26 mouse cellular contexts compared by ENCODE assay signal in genomic region chr12:32846325-32846724, GRCm38 (mm10). TPM values are rescaled to one million over a fixed set of nuclear protein-coding genes. Genes with fewer than 3 reads are reported as not detected.
A peak's percentile ranks its signal among the peaks of the same experiment; 100 is the strongest.
DNase-seq lines count a peak whose midpoint lies in the region; ATAC-seq and TF ChIP-seq lines count a peak whose summit lies in the region.
"Had no signal": no experiment of that assay in that cellular context is flagged by ENCODE, and none has a peak within 500 bp of the region (broad histone marks: within the 10 kb centered on the region; RNA-seq: fewer than 3 reads in every experiment).

No protein-coding gene starts in this region.

- H3K4me2 ChIP-seq in lung, postnatal 0 days (replicated peaks; ENCODE audit: low read depth, low read length): no peak overlapping the region
- no peak overlapping the region for H3K4me2 ChIP-seq in midbrain, embryonic 11.5 days
- no peak overlapping the region for H3K4me2 ChIP-seq in hindbrain, embryonic 14.5 days (replicated peaks)
- H3K4me2 ChIP-seq: embryonic facial prominence, embryonic 13.5 days; embryonic facial prominence, embryonic 15.5 days; forebrain, embryonic 12.5 days had no signal

- TF ChIP-seq EP300 in lung, postnatal 0 days (IDR thresholded peaks at IDR 0.05): no peak

- no peaks in the 10 kb centered on the region for H3K4me1 ChIP-seq in lung, postnatal 0 days (ENCODE audit: insufficient read depth, low read depth, low read length)
- H3K4me1 ChIP-seq in midbrain, embryonic 11.5 days (ENCODE audit: control insufficient read depth, insufficient read depth, low read length): no peaks in the 10 kb centered on the region
- no peaks in the 10 kb centered on the region for H3K4me1 ChIP-seq in hindbrain, embryonic 14.5 days (replicated peaks; ENCODE audit: control insufficient read depth, insufficient read depth, low read length)
- H3K4me1 ChIP-seq: embryonic facial prominence, embryonic 13.5 days; embryonic facial prominence, embryonic 15.5 days; forebrain, embryonic 12.5 days had no signal

- no peaks in the 10 kb centered on the region for H3K27me3 ChIP-seq in lung, postnatal 0 days (replicated peaks; ENCODE audit: insufficient read depth, low read length)
- no peaks in the 10 kb centered on the region for H3K27me3 ChIP-seq in midbrain, embryonic 11.5 days (ENCODE audit: control insufficient read depth, insufficient read depth, low read length)
- H3K27me3 ChIP-seq in hindbrain, embryonic 14.5 days (ENCODE audit: control insufficient read depth, insufficient read depth, low read length): no peaks in the 10 kb centered on the region
- H3K27me3 ChIP-seq: embryonic facial prominence, embryonic 13.5 days; embryonic facial prominence, embryonic 15.5 days; forebrain, embryonic 12.5 days had no signal

- TF ChIP-seq CTCF in lung, postnatal 0 days (IDR thresholded peaks at IDR 0.05): no peak

- H3K36me3 ChIP-seq in lung, postnatal 0 days (ENCODE audit: insufficient read depth, low read length): peaks cover 19% of the 10 kb centered on the region
- H3K36me3 ChIP-seq in midbrain, embryonic 11.5 days (ENCODE audit: control insufficient read depth, insufficient read depth, low read length): peaks cover 6% of the 10 kb centered on the region
- H3K36me3 ChIP-seq in hindbrain, embryonic 14.5 days (replicated peaks; ENCODE audit: control insufficient read depth, insufficient read depth): peaks cover 73% of the 10 kb centered on the region

- H3K4me3 ChIP-seq in lung, postnatal 0 days (ENCODE audit: low read depth, low read length): no peak overlapping the region
- no peak overlapping the region for H3K4me3 ChIP-seq in midbrain, embryonic 11.5 days (ENCODE audit: low read depth, low read length)
- no peak overlapping the region for H3K4me3 ChIP-seq in hindbrain, embryonic 14.5 days (replicated peaks; ENCODE audit: low read length)
- H3K4me3 ChIP-seq: embryonic facial prominence, embryonic 13.5 days; embryonic facial prominence, embryonic 15.5 days; erythroblast, embryonic 14.5 days; forebrain, embryonic 10.5 days; forebrain, embryonic 12.5 days had no signal

- peak; percentile 23; the same call in 1 of the 2 replicates for ATAC-seq in lung, postnatal 0 days
- peak; percentile 67 for ATAC-seq in CD4-positive, CD25-positive, alpha-beta regulatory T cell, adult 4 months
- ATAC-seq in midbrain, embryonic 11.5 days (ENCODE audit: low FRiP score): no peak
- no peak for ATAC-seq in hindbrain, embryonic 14.5 days (ENCODE audit: low FRiP score)
- ATAC-seq: forebrain, embryonic 14.5 days; forebrain, embryonic 16.5 days had no signal

- no peak for DNase-seq in lung, postnatal 0 days (ENCODE audit: low spot score)
- DNase-seq in lung, postnatal 4 days: no peak
- DNase-seq in CD4-positive helper T cell, adult 2 months (ENCODE audit: low read depth, low spot score): peak; percentile 18
- peak; percentile 51 for DNase-seq in induced T-regulatory cell, adult 2 months (ENCODE audit: low read depth)
- DNase-seq in frontal cortex, postnatal 25 days (ENCODE audit: low spot score in 2 of 2): no peak
- DNase-seq in midbrain, embryonic 11.5 days (ENCODE audit: low spot score, missing footprints): no peak
- no peak for DNase-seq in hindbrain, embryonic 14.5 days (ENCODE audit: low spot score)
- DNase-seq: adrenal gland, adult 2 months; adrenal gland, postnatal 10 days; adrenal gland, postnatal 25 days; B cell, adult 2 months; cerebellum, adult 11 months; cerebellum, adult 18-20 months; cerebellum, adult 8-10 months; cerebellum, adult 9-11 months; cerebellum, postnatal 14 days; cerebellum, postnatal 36 days; embryo, embryonic 11 days had no signal

- no peak overlapping the region for H3K27ac ChIP-seq in lung, postnatal 0 days (ENCODE audit: low read length)
- no peak overlapping the region for H3K27ac ChIP-seq in midbrain, embryonic 11.5 days (ENCODE audit: low read depth, low read length)
- H3K27ac ChIP-seq in hindbrain, embryonic 14.5 days: no peak overlapping the region
- H3K27ac ChIP-seq: embryonic facial prominence, embryonic 13.5 days; embryonic facial prominence, embryonic 15.5 days; forebrain, embryonic 10.5 days; forebrain, embryonic 12.5 days had no signal

- H3K9ac ChIP-seq in lung, postnatal 0 days (replicated peaks; ENCODE audit: low read depth): no peak overlapping the region
- no peak overlapping the region for H3K9ac ChIP-seq in midbrain, embryonic 11.5 days (ENCODE audit: low read length)
- H3K9ac ChIP-seq in hindbrain, embryonic 14.5 days: no peak overlapping the region
- H3K9ac ChIP-seq: embryonic facial prominence, embryonic 13.5 days; embryonic facial prominence, embryonic 15.5 days; forebrain, embryonic 12.5 days had no signal

- no peaks in the 10 kb centered on the region for H3K9me3 ChIP-seq in lung, postnatal 0 days (ENCODE audit: low read length)
- no peaks in the 10 kb centered on the region for H3K9me3 ChIP-seq in midbrain, embryonic 11.5 days (ENCODE audit: control insufficient read depth, low read length)
- no peaks in the 10 kb centered on the region for H3K9me3 ChIP-seq in hindbrain, embryonic 14.5 days (ENCODE audit: control insufficient read depth, low read length)
- H3K9me3 ChIP-seq: embryonic facial prominence, embryonic 13.5 days; embryonic facial prominence, embryonic 15.5 days; forebrain, embryonic 10.5 days; forebrain, embryonic 12.5 days had no signal

- WGBS in lung, postnatal 0 days: 75% methylated on average over 8 of the region's 8 CpGs
- 92% methylated on average over 8 of the region's 8 CpGs for WGBS in midbrain, embryonic 11.5 days
- 93% methylated on average over 8 of the region's 8 CpGs for WGBS in hindbrain, embryonic 14.5 days

RNA-seq across cellular contexts. Expression of gene Nampt, which starts 27.0 kb away (rescaled TPM):
- polyA plus RNA-seq in lung, postnatal 0 days (2015; fragmentation: Nextera tagmentation; extraction: Ambion mirVana): 18.7 and 19.2 TPM in 2 replicates
- polyA plus RNA-seq in CD4-positive, CD25-positive, alpha-beta regulatory T cell, adult 4 months (2017; shearing (Covaris generic)): 10 to 100 TPM; 31.8 to 38.8 TPM
- polyA plus RNA-seq in midbrain, embryonic 11.5 days (2014; fragmentation: Nextera tagmentation; extraction: Ambion mirVana): 43.4 and 44.3 TPM in 2 replicates
- 39.3 and 42.7 TPM in 2 replicates for polyA plus RNA-seq in hindbrain, embryonic 14.5 days (2014; fragmentation: Nextera tagmentation; extraction: Ambion mirVana)

Comparison
In these comparisons a context has a peak if more than half of its experiments do, and no peak if none do; other contexts are left out.
1. ATAC-seq: peak in lung, postnatal 0 days (single experiment) and CD4-positive, CD25-positive, alpha-beta regulatory T cell, adult 4 months (single experiment); none in midbrain, embryonic 11.5 days (single experiment) and hindbrain, embryonic 14.5 days (single experiment).
2. DNase-seq: peak in CD4-positive helper T cell, adult 2 months (single experiment) and induced T-regulatory cell, adult 2 months (single experiment); none in lung, postnatal 0 days (single experiment), lung, postnatal 4 days (0 of 2), frontal cortex, postnatal 25 days (0 of 2), midbrain, embryonic 11.5 days (single experiment) and hindbrain, embryonic 14.5 days (single experiment).